Mouse (Mus musculus): ENCODE measurements at regions not wholly inside any gene's neighbourhood (a gene's known extent, or its start where the extent isn't known, plus 50 kb on each side); places are given as distances from the start of the nearest gene placed in this dataset.

GRCm38 (mm10) chr1:14369957-14370833, 1722.9 kb downstream of the 4930444P10Rik start:
- TF ChIP-seq CTCF (IDR thresholded peaks at IDR 0.05) (no peak), POLR2A (IDR thresholded peaks at IDR 0.05; ENCODE audit: insufficient read depth, low read depth, low read length) (no peak)

Data from heart, adult 2 months (tissue).